Mouse (Mus musculus) heart, embryonic 12.5 days (tissue): ENCODE measurements around the gene Crtc3. TPM values are rescaled to one million over a fixed set of nuclear protein-coding genes. Genes with fewer than 3 reads are reported as not detected.

Experiments used
- ATAC-seq: fragments of 200-750 bp; cut with Nextera tagmentation; 2 replicates; pipeline ENCODE4 v1.8.0; 2017; ENCODE audit warnings: moderate TSS enrichment, moderate library complexity; ENCODE audit not compliant: insufficient number of reproducible peaks, low FRiP score
- H3K27ac ChIP-seq: fragments of 300-500 bp; sonication (generic); 2 replicates; pipeline ENCODE4 v1.5.1; 2016; ENCODE audit warnings: mild to moderate bottlenecking, moderate library complexity; ENCODE audit not compliant: poor library complexity, severe bottlenecking
- H3K27me3 ChIP-seq: fragments of 300-500 bp; sonication (generic); replicated peaks from 2 replicates; pipeline ENCODE4 v1.6.1; 2016; ENCODE audit warnings: mild to moderate bottlenecking, moderate library complexity
- H3K36me3 ChIP-seq: fragments of 300-500 bp; sonication (generic); 2 replicates; pipeline ENCODE4 v1.6.1; 2016; ENCODE audit warnings: mild to moderate bottlenecking, moderate library complexity
- H3K4me1 ChIP-seq: fragments of 300-500 bp; sonication (generic); replicated peaks from 2 replicates; pipeline ENCODE4 v1.6.1; 2016; ENCODE audit warnings: mild to moderate bottlenecking
- H3K4me2 ChIP-seq: fragments of 300-500 bp; sonication (generic); 2 replicates; pipeline ENCODE4 v1.6.1; 2016; ENCODE audit warnings: mild to moderate bottlenecking, moderate library complexity
- H3K4me3 ChIP-seq: fragments of 300-500 bp; sonication (generic); 2 replicates; pipeline ENCODE4 v1.5.1; 2016; ENCODE audit warnings: mild to moderate bottlenecking
- H3K9ac ChIP-seq: fragments of 300-500 bp; sonication (generic); 2 replicates; pipeline ENCODE4 v1.6.1; 2016; ENCODE audit warnings: mild to moderate bottlenecking, moderate library complexity
- H3K9me3 ChIP-seq: fragments of 300-500 bp; sonication (generic); replicated peaks from 2 replicates; pipeline ENCODE4 v1.6.1; 2016; ENCODE audit warnings: mild to moderate bottlenecking, moderate library complexity
- WGBS: fragments of 180-500 bp; shearing (Covaris S2); methylation state at CpG from one replicate; pipeline ENCODE4 v1.1.7; 2016; 5-methylcytosine and 5-hydroxymethylcytosine counted together
- polyA plus RNA-seq: library from polyadenylated mRNA; unstranded; fragments of >200 nt; fragmentation: Nextera tagmentation; extraction: Ambion mirVana; gene quantifications from 2 replicates; pipeline ENCODE4 v1.2.1, GENCODE M21; 2016

Gene Crtc3
- polyA plus RNA-seq, 1 experiment from 2014 or later: 16.9 TPM

- H3K4me2 ChIP-seq: 0 out of 2 replicates have a peak overlapping the region, but pooled peaks have one; percentile 6
- peak; percentile 58; the same call in 1 of the 2 replicates for ATAC-seq
Observed at GRCm38 (mm10) chr7:80655350-80656013, 33.2 kb downstream of the Crtc3 start.

GRCm38 (mm10) chr7:80654926-80655325 lies 33.8 kb downstream of the Crtc3 start:
- Histone ChIP-seq H3K9me3 (no peaks in the 10 kb centered on the region), H3K4me1 (peaks cover 61% of the 10 kb centered on the region), H3K27me3 (no peaks in the 10 kb centered on the region), H3K4me2 (no peak overlapping the region), H3K36me3 (no peaks in the 10 kb centered on the region), H3K4me3 (no peak overlapping the region), H3K9ac (no peak overlapping the region), H3K27ac (peak overlapping the region; percentile 85)
- WGBS: 56% methylated on average over 5 of the region's 5 CpGs
- ATAC-seq: no peak

More at GRCm38 (mm10) chr7:80655350-80656013, 33.2 kb downstream of the Crtc3 start:
- Histone ChIP-seq H3K4me3 (no peak overlapping the region), H3K36me3 (no peaks in the 10 kb centered on the region), H3K9me3 (no peaks in the 10 kb centered on the region), H3K27me3 (no peaks in the 10 kb centered on the region), H3K9ac (peak overlapping the region; percentile 28; the same call in 1 of the 2 replicates), H3K27ac (peak overlapping the region; percentile 85), H3K4me1 (peaks cover 66% of the 10 kb centered on the region)
- 53% methylated on average over 6 of the region's 6 CpGs for WGBS

GRCm38 (mm10) chr7:80654393-80654792 lies 34.3 kb downstream of the Crtc3 start:
- no peak for ATAC-seq
- H3K4me3 ChIP-seq: no peak overlapping the region
- 79% methylated on average over 7 of the region's 7 CpGs for WGBS
- H3K9me3 ChIP-seq: no peaks in the 10 kb centered on the region
- peaks cover 61% of the 10 kb centered on the region for H3K4me1 ChIP-seq
- no peaks in the 10 kb centered on the region for H3K27me3 ChIP-seq
- no peak overlapping the region for H3K9ac ChIP-seq
- no peak overlapping the region for H3K4me2 ChIP-seq
- H3K36me3 ChIP-seq: no peaks in the 10 kb centered on the region
- H3K27ac ChIP-seq: peak overlapping the region; percentile 85; the same call in 1 of the 2 replicates

GRCm38 (mm10) chr7:80653971-80654370 lies 34.7 kb downstream of the Crtc3 start:
- Histone ChIP-seq H3K4me3 (no peak overlapping the region), H3K27ac (0 out of 2 replicates have a peak overlapping the region, but pooled peaks have one; percentile 85), H3K36me3 (no peaks in the 10 kb centered on the region), H3K9ac (no peak overlapping the region), H3K4me1 (peaks cover 61% of the 10 kb centered on the region), H3K4me2 (no peak overlapping the region), H3K9me3 (no peaks in the 10 kb centered on the region), H3K27me3 (no peaks in the 10 kb centered on the region)
- 85% methylated on average over 7 of the region's 7 CpGs for WGBS
- no peak for ATAC-seq

GRCm38 (mm10) chr7:80653077-80653476 lies 35.6 kb downstream of the Crtc3 start:
- 75% methylated on average over 10 of the region's 10 CpGs for WGBS
- H3K9me3 ChIP-seq: no peaks in the 10 kb centered on the region

GRCm38 (mm10) chr7:80652289-80652688 lies 36.4 kb downstream of the Crtc3 start:
- no peak for ATAC-seq
- WGBS: 65% methylated on average over 5 of the region's 5 CpGs
- H3K4me2 ChIP-seq: no peak overlapping the region
- H3K9me3 ChIP-seq: no peaks in the 10 kb centered on the region
- H3K27me3 ChIP-seq: no peaks in the 10 kb centered on the region
- no peak overlapping the region for H3K9ac ChIP-seq
- peaks cover 62% of the 10 kb centered on the region for H3K4me1 ChIP-seq
- H3K27ac ChIP-seq: peak overlapping the region; percentile 42; the same call in 1 of the 2 replicates
- H3K36me3 ChIP-seq: no peaks in the 10 kb centered on the region
- H3K4me3 ChIP-seq: no peak overlapping the region

More at GRCm38 (mm10) chr7:80653077-80653476, 35.6 kb downstream of the Crtc3 start:
- no peak overlapping the region for H3K4me2 ChIP-seq
- no peak for ATAC-seq
- H3K9ac ChIP-seq: no peak overlapping the region
- peaks cover 62% of the 10 kb centered on the region for H3K4me1 ChIP-seq
- H3K36me3 ChIP-seq: no peaks in the 10 kb centered on the region
- no peaks in the 10 kb centered on the region for H3K27me3 ChIP-seq
- H3K4me3 ChIP-seq: no peak overlapping the region
- 0 out of 2 replicates have a peak overlapping the region, but pooled peaks have one; percentile 30 for H3K27ac ChIP-seq

GRCm38 (mm10) chr7:80647437-80647871 lies 41.2 kb downstream of the Crtc3 start:
- ATAC-seq: no peak
- Histone ChIP-seq H3K9ac (no peak overlapping the region), H3K4me2 (peak overlapping the region; percentile 5; the same call in 1 of the 2 replicates), H3K27ac (no peak overlapping the region), H3K27me3 (no peaks in the 10 kb centered on the region), H3K36me3 (no peaks in the 10 kb centered on the region), H3K4me3 (no peak overlapping the region), H3K9me3 (no peaks in the 10 kb centered on the region), H3K4me1 (peaks cover 39% of the 10 kb centered on the region)
- 72% methylated on average over 7 of the region's 7 CpGs for WGBS

- Histone ChIP-seq H3K27me3 (no peaks in the 10 kb centered on the region), H3K36me3 (no peaks in the 10 kb centered on the region), H3K9ac (no peak overlapping the region), H3K4me1 (peaks cover 44% of the 10 kb centered on the region), H3K4me3 (no peak overlapping the region), H3K4me2 (no peak overlapping the region), H3K9me3 (no peaks in the 10 kb centered on the region), H3K27ac (no peak overlapping the region)
- WGBS: 58% methylated on average over 10 of the region's 10 CpGs
- ATAC-seq: no peak
Observed at GRCm38 (mm10) chr7:80646093-80647025, 42.3 kb downstream of the Crtc3 start.

GRCm38 (mm10) chr7:80642976-80643666 lies 45.6 kb downstream of the Crtc3 start:
- no peak overlapping the region for H3K4me3 ChIP-seq
- H3K4me2 ChIP-seq: no peak overlapping the region
- H3K9ac ChIP-seq: no peak overlapping the region
- H3K36me3 ChIP-seq: no peaks in the 10 kb centered on the region
- 81% methylated on average over 8 of the region's 8 CpGs for WGBS
- H3K27me3 ChIP-seq: no peaks in the 10 kb centered on the region
- no peak overlapping the region for H3K27ac ChIP-seq
- no peaks in the 10 kb centered on the region for H3K9me3 ChIP-seq
- H3K4me1 ChIP-seq: peaks cover 51% of the 10 kb centered on the region
- ATAC-seq: no peak

- Histone ChIP-seq H3K27ac (no peak overlapping the region), H3K4me1 (peaks cover 48% of the 10 kb centered on the region), H3K4me2 (no peak overlapping the region), H3K4me3 (no peak overlapping the region), H3K9ac (no peak overlapping the region), H3K27me3 (no peaks in the 10 kb centered on the region), H3K9me3 (no peaks in the 10 kb centered on the region), H3K36me3 (no peaks in the 10 kb centered on the region)
- WGBS: 54% methylated on average over 5 of the region's 5 CpGs
- no peak for ATAC-seq
Observed at GRCm38 (mm10) chr7:80642552-80642951, 46.1 kb downstream of the Crtc3 start.
